Comparison of ENCODE assay signal across 14 mouse cellular contexts in the genomic region with DNA sequence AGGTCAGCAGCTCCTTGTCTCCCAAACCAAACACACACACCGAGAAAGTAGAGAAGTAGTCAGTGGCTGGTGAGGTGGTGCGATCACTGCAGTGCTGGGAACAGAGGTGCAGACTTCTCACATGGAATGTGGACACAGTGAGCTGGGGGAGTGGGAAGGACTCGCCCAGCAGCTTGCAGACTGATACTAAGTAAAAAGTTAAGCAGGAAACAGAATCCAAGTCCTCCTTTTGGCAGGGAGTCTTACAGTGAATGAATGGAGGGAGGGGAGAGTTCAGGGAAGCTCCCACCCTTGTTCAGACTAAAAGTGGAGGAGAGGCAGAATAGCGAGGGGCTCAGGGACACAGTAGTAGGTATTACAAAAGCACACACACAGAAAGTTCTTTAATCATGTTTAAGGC. TPM values are rescaled to one million over a fixed set of nuclear protein-coding genes. Genes with fewer than 3 reads are reported as not detected.
A peak's percentile ranks its signal among the peaks of the same experiment; 100 is the strongest.
DNase-seq lines count a peak whose midpoint lies in the region; ATAC-seq and TF ChIP-seq lines count a peak whose summit lies in the region.
"Had no signal": no experiment of that assay in that cellular context is flagged by ENCODE, and none has a peak within 500 bp of the region (broad histone marks: within the 10 kb centered on the region; RNA-seq: fewer than 3 reads in every experiment).

No protein-coding gene starts in this region.

- TF ChIP-seq POLR2A in CH12.LX (IDR thresholded peaks at IDR 0.05; ENCODE audit: low read depth, low read length) (no peak), ES-Bruce4 (IDR thresholded peaks at IDR 0.05; ENCODE audit: insufficient read depth, low read length) (no peak), myocyte (IDR thresholded peaks at IDR 0.05; ENCODE audit: insufficient read length, low read depth) (no peak)

- 36% methylated on average over 4 of the region's 4 CpGs for WGBS in kidney, embryonic 14.5 days

- no peak for TF ChIP-seq EP300 in CH12.LX (IDR thresholded peaks at IDR 0.05; ENCODE audit: low read length)
- no peak for TF ChIP-seq EP300 in ES-Bruce4 (IDR thresholded peaks at IDR 0.05; ENCODE audit: insufficient read depth, low read depth, low read length)

- no peak for TF ChIP-seq CTCF in CH12.LX (conservative IDR thresholded peaks at IDR 0.05 in 1 of 2, IDR thresholded peaks at IDR 0.05 in 1 of 2; ENCODE audit: low read depth in 2 of 2, low read length in 2 of 2)
- no peak for TF ChIP-seq CTCF in ES-Bruce4 (IDR thresholded peaks at IDR 0.05; ENCODE audit: low read depth, low read length)

- no peak overlapping the region for H3K4me2 ChIP-seq in kidney, embryonic 14.5 days (replicated peaks; ENCODE audit: low read depth, low read length)
- H3K4me2 ChIP-seq in CH12.LX (ENCODE audit: insufficient read depth, low read depth, poor library complexity, severe bottlenecking), result no peak overlapping the region
- peak overlapping the region; percentile 19 for H3K4me2 ChIP-seq in myocyte (ENCODE audit: low read depth)
- H3K4me2 ChIP-seq: liver, embryonic 13.5 days had no signal

- H3K79me2 ChIP-seq in CH12.LX (replicated peaks; ENCODE audit: control insufficient read depth, extremely low read depth, insufficient read depth, poor library complexity, severe bottlenecking) (peaks cover 92% of the 10 kb centered on the region), myocyte (ENCODE audit: control insufficient read depth, insufficient read depth) (peaks cover 100% of the 10 kb centered on the region)

- in situ Hi-C loops in CH12.LX (cut with MboI; ENCODE audit: low pct_ligation_motif_present, low pct_unique_long_range_greater_than_20kb, low sequenced_read_pairs), result no loop called here

- H3K4me1 ChIP-seq in kidney, embryonic 14.5 days (ENCODE audit: control insufficient read depth, insufficient read depth, low read length), result peaks cover 47% of the 10 kb centered on the region
- peaks cover 37 to 98% of the 10 kb centered on the region in 2 experiments for H3K4me1 ChIP-seq in CH12.LX (ENCODE audit: control insufficient read depth in 1 of 2, insufficient read depth in 2 of 2)
- H3K4me1 ChIP-seq in ES-Bruce4 (ENCODE audit: control insufficient read depth, insufficient read depth, low read length), result peaks cover 13% of the 10 kb centered on the region

- H3K9me3 ChIP-seq in kidney, embryonic 14.5 days (ENCODE audit: control insufficient read depth, low read length), result no peaks in the 10 kb centered on the region
- H3K9me3 ChIP-seq in CH12.LX (replicated peaks; ENCODE audit: low read length), result no peaks in the 10 kb centered on the region
- H3K9me3 ChIP-seq in ES-Bruce4 (replicated peaks; ENCODE audit: control insufficient read depth, insufficient read depth, low read length, poor library complexity, severe bottlenecking), result no peaks in the 10 kb centered on the region
- H3K9me3 ChIP-seq: liver, embryonic 13.5 days had no signal

- DNase-seq in kidney, adult 18-20 months, result no peak
- no peak for DNase-seq in CH12.LX (ENCODE audit: extremely low read depth)
- no peak for DNase-seq in T-cell, adult 2 months (ENCODE audit: low spot score)
- DNase-seq in spleen, postnatal 36 days (ENCODE audit: low spot score in 2 of 2), result no peak
- DNase-seq: adrenal gland, postnatal 25 days; cerebellum, adult 18-20 months; embryo, embryonic 11 days; gastrocnemius, postnatal 36 days; liver, embryonic 13.5 days had no signal

- no peak overlapping the region for H3K9ac ChIP-seq in kidney, embryonic 14.5 days (ENCODE audit: low read depth, low read length)
- H3K9ac ChIP-seq in CH12.LX (ENCODE audit: insufficient read depth, low read depth) (no peak overlapping the region), ES-Bruce4 (ENCODE audit: low read depth, poor library complexity, severe bottlenecking) (no peak overlapping the region)
- H3K9ac ChIP-seq: liver, embryonic 13.5 days had no signal

- TF ChIP-seq RAD21 in CH12.LX (IDR thresholded peaks at IDR 0.05; ENCODE audit: low read depth, low read length), result no peak

- dilution Hi-C loops in CH12.LX (cut with MboI; ENCODE audit: extremely low pct_ligation_motif_present, extremely low pct_unique_long_range_greater_than_20kb, low sequenced_read_pairs), result no loop called here

- H3K27ac ChIP-seq in kidney, embryonic 14.5 days (ENCODE audit: low read depth, low read length), result 0 out of 2 replicates have a peak overlapping the region, but pooled peaks have one; percentile 24
- H3K27ac ChIP-seq in CH12.LX (ENCODE audit: insufficient read depth, low read depth) (peak overlapping the region; percentile 14; the same call in 1 of the 2 replicates), ES-Bruce4 (ENCODE audit: insufficient read depth, low read length) (peak overlapping the region; percentile 77)

- no peak overlapping the region for H3ac ChIP-seq in myocyte (ENCODE audit: control insufficient read depth, insufficient read length)

- no peak for ATAC-seq in kidney, embryonic 14.5 days (ENCODE audit: low FRiP score, low TSS enrichment)
- ATAC-seq: hindbrain, postnatal 0 days had no signal

- no peaks in the 10 kb centered on the region for H3K27me3 ChIP-seq in kidney, embryonic 14.5 days (ENCODE audit: control insufficient read depth, insufficient read depth, low read length)
- H3K27me3 ChIP-seq in CH12.LX (replicated peaks), result no peaks in the 10 kb centered on the region
- no peaks in the 10 kb centered on the region for H3K27me3 ChIP-seq in ES-Bruce4 (ENCODE audit: control insufficient read depth, insufficient read depth, low read length, poor library complexity, severe bottlenecking)
- H3K27me3 ChIP-seq in myocyte (ENCODE audit: control insufficient read depth, insufficient read depth, insufficient read length), result no peaks in the 10 kb centered on the region
- H3K27me3 ChIP-seq: liver, embryonic 13.5 days had no signal

- H3K36me3 ChIP-seq in kidney, embryonic 14.5 days (ENCODE audit: control insufficient read depth, insufficient read depth, low read length), result no peaks in the 10 kb centered on the region
- H3K36me3 ChIP-seq in CH12.LX (replicated peaks in 1 of 2; ENCODE audit: control insufficient read depth in 1 of 2, insufficient read depth in 1 of 2, low read length in 1 of 2) (peaks cover 0 to 13% of the 10 kb centered on the region in 2 experiments), ES-Bruce4 (ENCODE audit: control insufficient read depth, insufficient read depth, low read length, poor library complexity, severe bottlenecking) (no peaks in the 10 kb centered on the region), myocyte (ENCODE audit: control insufficient read depth, insufficient read depth) (no peaks in the 10 kb centered on the region)
- H3K36me3 ChIP-seq: liver, embryonic 13.5 days had no signal

- H3K4me3 ChIP-seq in kidney, embryonic 14.5 days (ENCODE audit: low read length), result no peak overlapping the region
- H3K4me3 ChIP-seq in CH12.LX (replicated peaks in 1 of 3; ENCODE audit: low read depth in 2 of 3, low read length in 2 of 3, poor library complexity in 1 of 3) (no peak overlapping the region), ES-Bruce4 (ENCODE audit: low read depth, low read length) (no peak overlapping the region), myocyte (no peak overlapping the region)
- H3K4me3 ChIP-seq: erythroblast, embryonic 14.5 days; liver, embryonic 13.5 days had no signal

TF ChIP-seq in CH12.LX, 34 proteins besides CTCF, POLR2A, EP300 and RAD21:
- TF ChIP-seq KAT2A (IDR thresholded peaks at IDR 0.05; ENCODE audit: insufficient replicate concordance, low read length), result no peak

TF ChIP-seq in myocyte, 11 proteins besides CTCF, POLR2A, EP300 and RAD21:
- TF ChIP-seq REST (IDR thresholded peaks at IDR 0.05; ENCODE audit: insufficient read depth, insufficient read length) (no peak), TCF3 (IDR thresholded peaks at IDR 0.05; ENCODE audit: insufficient read length, low read depth) (no peak), SRF (IDR thresholded peaks at IDR 0.05; ENCODE audit: control insufficient read depth, insufficient read length, low read depth) (no peak), E2F4 (IDR thresholded peaks at IDR 0.05; ENCODE audit: insufficient read depth) (no peak), MAX (IDR thresholded peaks at IDR 0.05; ENCODE audit: low read depth) (no peak), MYOD1 (IDR thresholded peaks at IDR 0.05; ENCODE audit: control insufficient read depth in 1 of 3, insufficient read length in 2 of 3, low read depth in 2 of 3) (no peak), MYOG (IDR thresholded peaks at IDR 0.05; ENCODE audit: control insufficient read depth in 1 of 3, insufficient read depth in 1 of 3, insufficient read length in 2 of 3, low read depth in 2 of 3) (no peak), CEBPB (IDR thresholded peaks at IDR 0.05; ENCODE audit: insufficient read depth, poor library complexity, severe bottlenecking) (no peak), TCF12 (IDR thresholded peaks at IDR 0.05; ENCODE audit: insufficient read depth, poor library complexity, severe bottlenecking) (no peak), POLR2AphosphoS2 (IDR thresholded peaks at IDR 0.05; ENCODE audit: insufficient read length, low read depth) (no peak)

RNA-seq across cellular contexts. Expression of gene Dyrk1a, which starts 32.9 kb away (rescaled TPM):
- 13.3 and 18.2 TPM in 2 replicates for polyA plus RNA-seq in kidney, embryonic 14.5 days (2014; fragmentation: Nextera tagmentation; extraction: Ambion mirVana)
- 32.4 and 36.1 TPM in 2 replicates for total RNA-seq in CH12.LX (2012; rRNA removed)
- total RNA-seq in CH12.LX (2014; rRNA removed), result 39.2 and 40.4 TPM in 2 replicates
- 42.9 and 53.7 TPM in 2 replicates for polyA plus RNA-seq in CH12.LX (2012; ENCODE audit: insufficient read length, low read depth)
- 52.1 and 56.3 TPM in 2 replicates for polyA plus RNA-seq in ES-Bruce4 (2011; ENCODE audit: insufficient read depth, insufficient read length, low read depth, missing spikeins)
- polyA plus RNA-seq in myocyte (2012; fragmentation: generic; extraction: Trizol), result 20.7 TPM

Comparison
In these comparisons a context has a peak if more than half of its experiments do, and no peak if none do; other contexts are left out.
1. H3K27ac ChIP-seq: peak in every context shown above with its lines; median percentile 77 in ES-Bruce4; 24 in kidney, embryonic 14.5 days; 14 in CH12.LX.